Mouse (Mus musculus): ENCODE measurements around the gene Mok. TPM values are rescaled to one million over a fixed set of nuclear protein-coding genes. Genes with fewer than 3 reads are reported as not detected.

Gene Mok
- total RNA-seq, 2 experiments from 2014 or later = 7.3 to 9.8 TPM

DNA sequence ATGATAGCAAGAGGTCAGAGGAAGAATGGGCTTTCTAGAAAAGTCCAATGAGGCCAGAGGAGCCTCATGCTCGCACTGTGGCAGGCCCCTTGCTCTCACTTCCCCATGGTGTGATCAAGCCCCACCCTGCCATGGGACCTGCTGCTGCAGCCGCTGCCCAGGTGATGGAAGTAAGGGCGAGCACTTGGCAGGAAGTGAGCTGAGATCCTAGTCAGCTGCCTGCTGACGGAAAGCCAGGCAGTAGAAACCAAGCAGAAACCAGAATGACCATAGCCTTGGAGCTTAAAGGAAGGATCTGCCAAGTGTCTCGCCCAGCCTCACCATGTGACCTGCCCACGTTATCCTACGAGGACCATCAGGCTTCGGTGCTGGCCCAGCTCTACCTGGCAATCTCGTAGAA is 27.6 kb downstream of the Mok start:
- DNase-seq (ENCODE audit: low spot score in 2 of 2) = no peak

GRCm38 (mm10) chr12:110808848-110809247 is 31.9 kb downstream of the Mok start:
- no peak for DNase-seq (ENCODE audit: low spot score in 2 of 2)

GRCm38 (mm10) chr12:110808430-110808829 is 32.3 kb downstream of the Mok start:
- no peak for DNase-seq (ENCODE audit: low spot score in 2 of 2)

GRCm38 (mm10) chr12:110806301-110806970 is 34.3 kb downstream of the Mok start:
- no peak for DNase-seq (ENCODE audit: low spot score in 2 of 2)

DNA sequence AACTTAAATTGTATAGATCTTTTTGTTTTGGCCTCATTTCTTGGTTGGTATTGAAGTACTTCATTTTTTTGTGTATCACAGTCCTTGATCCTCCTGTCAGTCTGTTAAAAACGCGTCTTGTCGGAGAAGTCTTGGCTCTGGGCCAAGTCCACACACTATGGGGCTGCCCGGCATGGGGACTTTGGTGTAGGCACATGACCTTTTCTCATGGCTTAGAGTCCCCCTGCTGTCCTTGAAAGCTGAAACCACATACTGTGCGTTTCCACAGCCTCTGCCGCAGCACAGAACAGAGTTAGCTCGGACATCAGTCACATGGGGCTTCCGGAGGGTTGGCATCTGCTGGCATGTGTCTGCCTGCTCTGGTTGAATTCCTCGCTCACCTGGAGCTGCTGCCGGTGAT is 36.5 kb downstream of the Mok start:
- DNase-seq (ENCODE audit: low spot score in 2 of 2) = no peak

GRCm38 (mm10) chr12:110802674-110803297 is 38.0 kb downstream of the Mok start:
- no peak for DNase-seq (ENCODE audit: low spot score in 2 of 2)

DNA sequence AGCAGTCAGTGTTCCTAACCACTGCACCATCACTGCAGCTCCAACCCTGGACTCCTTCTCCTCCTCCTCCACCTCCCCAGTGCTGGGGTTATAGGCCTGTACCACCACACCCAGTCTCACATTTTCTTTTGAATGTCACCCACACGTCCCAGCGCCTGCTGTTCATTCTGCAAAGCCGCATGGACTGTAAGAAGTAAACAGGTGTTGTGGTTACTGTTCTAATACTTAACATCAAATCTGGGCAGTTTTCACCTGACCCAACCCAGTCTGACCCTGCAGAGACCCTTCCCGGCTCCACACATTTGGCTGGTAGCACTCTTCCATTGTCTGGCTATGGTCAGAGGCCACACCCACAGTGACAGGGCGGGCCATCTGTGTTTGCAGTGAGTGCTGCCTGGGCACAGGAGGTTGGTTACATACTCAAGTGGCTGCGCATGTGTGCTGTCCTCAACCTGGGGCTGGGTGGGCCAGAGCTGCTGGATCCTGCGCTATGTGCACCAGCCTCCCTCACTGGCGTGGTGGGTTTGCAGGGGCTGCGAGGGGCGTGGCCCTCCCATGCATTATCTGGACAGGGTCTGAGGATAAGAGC is 38.8 kb downstream of the Mok start:
- DNase-seq (ENCODE audit: low spot score in 2 of 2) = no peak

GRCm38 (mm10) chr12:110799226-110799625 is 41.5 kb downstream of the Mok start:
- DNase-seq (ENCODE audit: low spot score in 2 of 2) = no peak

- DNase-seq (ENCODE audit: low spot score in 2 of 2) = no peak
Observed at GRCm38 (mm10) chr12:110797842-110798431, 42.8 kb downstream of the Mok start.

DNA sequence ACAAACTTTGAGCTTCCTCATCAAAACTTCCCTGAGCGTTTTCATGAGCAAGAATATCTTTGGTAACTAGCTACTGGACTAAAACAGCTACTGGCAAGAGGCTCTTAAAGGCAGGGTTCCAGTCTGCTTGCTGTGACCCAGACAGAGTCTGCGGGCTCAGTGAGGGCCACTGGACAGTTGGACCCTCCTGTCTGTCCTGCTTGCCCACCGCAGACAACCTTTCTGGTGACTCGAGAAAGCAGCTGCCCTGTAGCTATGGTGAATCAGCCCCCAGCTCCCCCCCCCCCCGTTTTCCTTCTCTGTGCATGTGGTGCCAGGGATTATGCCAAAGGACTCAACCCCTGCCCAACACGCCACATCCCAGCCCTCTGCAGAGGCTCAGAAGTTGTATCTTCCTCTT is 43.5 kb downstream of the Mok start:
- DNase-seq (ENCODE audit: low spot score in 2 of 2) = no peak

GRCm38 (mm10) chr12:110796748-110797147 is 44.0 kb downstream of the Mok start:
- no peak for DNase-seq (ENCODE audit: low spot score in 2 of 2)

DNA sequence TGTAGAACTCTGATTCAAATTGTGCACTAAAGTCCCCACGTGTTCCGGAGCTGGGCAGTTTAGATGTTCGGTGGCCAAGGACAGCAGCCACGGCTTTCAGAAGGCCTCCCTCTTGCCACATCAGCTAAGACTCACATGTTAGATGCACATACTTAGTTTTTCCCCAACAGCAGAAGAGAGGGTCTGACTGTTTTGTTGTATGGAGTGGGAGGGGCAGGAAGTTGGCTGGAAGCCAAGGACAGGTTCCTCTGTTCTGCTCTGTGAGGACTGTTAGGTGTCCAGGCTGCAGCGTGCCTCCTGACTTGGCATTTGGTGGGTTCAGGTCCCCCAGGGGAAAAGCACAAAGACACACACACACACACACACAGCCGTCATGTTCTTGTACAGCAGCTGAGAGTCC is 45.7 kb downstream of the Mok start:
- DNase-seq (ENCODE audit: low spot score in 2 of 2) = no peak

GRCm38 (mm10) chr12:110791026-110791425 is 49.7 kb downstream of the Mok start:
- DNase-seq (ENCODE audit: low spot score in 2 of 2) = no peak

- no peak for DNase-seq (ENCODE audit: low spot score in 2 of 2)
Observed at GRCm38 (mm10) chr12:110790580-110790979, 50.2 kb downstream of the Mok start.

- peak in 1 of 2 experiments; percentile 57 for DNase-seq (ENCODE audit: low spot score in 2 of 2)
Observed at GRCm38 (mm10) chr12:110786243-110786642, 54.5 kb downstream of the Mok start.

DNA sequence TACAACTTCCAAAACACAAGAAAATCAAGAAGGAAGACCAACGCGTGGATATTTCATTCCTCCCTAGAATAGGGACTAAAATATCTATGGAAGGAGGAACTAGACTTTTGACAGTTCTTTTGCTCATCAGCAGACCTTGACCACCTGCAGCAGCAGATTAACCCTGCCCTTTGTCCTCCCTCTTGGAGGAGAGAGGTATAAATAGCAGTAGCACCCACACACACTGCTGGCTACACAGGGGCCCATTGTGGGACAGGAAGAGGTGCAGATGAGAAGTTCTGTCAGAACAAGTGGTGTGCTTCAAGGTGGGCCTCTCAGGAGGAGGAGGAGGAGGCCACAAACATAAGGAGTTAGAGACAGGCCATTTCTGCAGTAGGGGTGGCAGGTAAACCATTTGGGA is 56.5 kb downstream of the Mok start:
- DNase-seq (ENCODE audit: low spot score in 2 of 2) = no peak

- no peak for DNase-seq (ENCODE audit: low spot score in 2 of 2)
Observed at GRCm38 (mm10) chr12:110782278-110782677, 58.5 kb downstream of the Mok start.

- peak in 1 of 2 experiments; percentile 63 for DNase-seq (ENCODE audit: low spot score in 2 of 2)
Observed at GRCm38 (mm10) chr12:110781181-110781580, 59.6 kb downstream of the Mok start.

DNA sequence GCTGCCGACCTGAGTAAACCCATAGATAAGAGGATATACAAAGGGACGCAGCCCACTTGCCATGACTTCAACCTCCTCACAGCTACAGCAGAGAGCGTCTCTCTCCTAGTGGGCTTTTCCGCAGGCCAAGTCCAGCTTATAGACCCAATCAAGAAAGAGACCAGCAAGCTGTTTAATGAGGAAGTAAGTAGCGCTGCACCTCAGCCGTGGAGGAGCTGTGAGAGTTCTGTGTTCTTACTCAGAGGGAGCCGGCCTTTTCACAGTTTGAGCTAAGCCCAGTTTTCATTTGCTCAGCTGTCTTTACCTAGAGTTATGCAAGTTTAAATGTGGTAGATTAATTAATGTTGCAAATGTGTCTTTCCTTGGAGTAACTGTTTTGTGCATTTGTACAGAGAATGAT is 61.4 kb downstream of the Mok start:
- DNase-seq (ENCODE audit: low spot score in 2 of 2) = no peak

GRCm38 (mm10) chr12:110777853-110778252 is 62.9 kb downstream of the Mok start:
- DNase-seq (ENCODE audit: low spot score in 2 of 2) = no peak

DNA sequence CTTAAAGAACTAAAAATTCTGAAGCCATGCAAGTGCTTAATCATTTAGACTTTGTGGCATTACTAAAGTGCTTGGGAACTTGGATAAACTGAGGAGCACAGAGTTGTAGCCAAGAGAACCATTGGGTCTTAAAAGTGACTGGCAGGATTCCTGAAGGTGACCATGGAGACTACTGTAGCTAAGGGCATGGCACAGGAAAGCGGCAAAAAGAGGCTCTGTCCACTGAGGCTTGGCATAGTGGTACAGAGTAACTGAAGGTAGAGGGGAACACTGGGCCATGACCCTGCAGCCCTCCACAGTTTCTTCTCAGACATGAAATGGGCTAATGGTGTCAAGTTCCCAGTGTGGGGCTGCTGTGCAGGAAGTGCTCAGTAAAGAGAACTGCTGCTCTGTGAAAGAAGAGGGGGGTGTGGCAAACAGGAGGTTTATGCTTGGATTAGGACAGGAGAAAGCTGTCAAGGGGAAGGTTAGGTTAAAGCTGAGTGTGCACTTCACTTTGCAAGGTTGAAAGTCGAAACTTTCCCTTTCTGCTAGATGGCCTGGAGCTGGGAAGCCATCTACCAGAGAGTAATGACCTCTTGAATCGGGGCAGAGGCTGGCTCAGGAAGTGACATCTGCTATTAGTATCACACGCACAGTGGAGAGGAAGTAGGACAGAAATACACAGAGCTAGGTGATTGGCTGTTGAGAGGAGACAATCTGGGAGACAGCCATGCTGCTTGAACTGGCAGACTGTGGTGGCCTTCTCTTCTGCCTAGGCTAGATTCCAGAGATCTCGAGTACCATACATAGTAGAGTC is 64.9 kb downstream of the Mok start:
- no peak for DNase-seq (ENCODE audit: low spot score in 2 of 2)

All from layer of hippocampus, postnatal 14 days (tissue).